Mouse (Mus musculus): Measurements from ENCODE around the gene Krt73. TPM values are rescaled to one million over a fixed set of nuclear protein-coding genes. Genes with fewer than 3 reads are reported as not detected.

The Krt73 gene
- polyA plus RNA-seq, 1 experiment from 2014 or later = 1.1 TPM

DNA sequence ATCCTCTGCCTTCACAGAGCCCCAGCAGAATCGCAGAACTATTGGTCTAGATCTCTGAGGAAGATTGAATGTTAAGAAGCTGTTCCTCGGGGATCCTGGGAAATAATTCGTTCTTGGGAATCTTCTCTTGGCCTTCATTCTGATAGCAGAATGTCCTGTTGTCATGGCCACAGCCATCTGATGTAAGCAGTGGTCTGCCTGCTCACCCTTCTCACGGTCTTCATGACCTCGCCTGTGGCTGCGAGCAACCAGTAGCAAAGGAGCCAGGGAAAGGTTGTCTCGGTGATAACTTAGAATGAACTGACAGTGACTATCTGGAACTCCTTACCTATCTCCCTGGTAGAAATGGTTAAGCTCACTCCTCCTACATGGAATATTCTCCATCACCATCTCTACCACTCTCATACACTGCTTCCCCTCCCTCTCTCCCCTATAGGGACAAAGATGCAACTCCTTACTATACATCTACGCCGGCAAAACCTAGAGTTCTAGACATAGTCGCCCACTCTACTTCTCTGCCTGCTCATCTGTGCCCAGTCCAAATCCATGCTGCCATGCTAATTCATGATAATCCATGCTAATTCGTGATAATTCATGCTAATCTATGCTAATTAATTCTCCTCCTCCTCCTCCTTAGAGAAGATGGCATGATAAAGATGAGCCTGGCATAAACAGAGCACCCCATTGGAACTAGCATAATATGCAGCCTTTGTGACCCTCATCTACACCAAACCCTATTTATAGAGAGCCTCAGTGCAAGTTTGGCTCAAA, 1.1 kb upstream of the Krt73 start:
- Histone ChIP-seq H3K36me3 (ENCODE audit: control insufficient read depth, insufficient read depth, low read length) (no peaks in the 10 kb centered on the region), H3K4me1 (ENCODE audit: control insufficient read depth, insufficient read depth, low read length) (peaks cover 19% of the 10 kb centered on the region), H3K27me3 (ENCODE audit: control insufficient read depth, insufficient read depth, low read length) (no peaks in the 10 kb centered on the region), H3K9ac (replicated peaks; ENCODE audit: low read length) (no peak overlapping the region), H3K27ac (replicated peaks; ENCODE audit: low read depth, low read length) (peak overlapping the region; percentile 49; the same call in 1 of the 2 replicates), H3K4me3 (replicated peaks; ENCODE audit: low read depth, low read length) (no peak overlapping the region), H3K4me2 (ENCODE audit: low read length) (no peak overlapping the region), H3K9me3 (ENCODE audit: control insufficient read depth, low read length) (no peaks in the 10 kb centered on the region)
- peak; percentile 37 for DNase-seq
- ATAC-seq (ENCODE audit: low FRiP score, low TSS enrichment) = no peak
- 60% methylated on average over 11 of the region's 11 CpGs for WGBS

- no peak overlapping the region for H3K4me2 ChIP-seq (ENCODE audit: low read length)
- H3K4me1 ChIP-seq (ENCODE audit: control insufficient read depth, insufficient read depth, low read length) = no peaks in the 10 kb centered on the region
- H3K9ac ChIP-seq (replicated peaks; ENCODE audit: low read length) = no peak overlapping the region
- 12% methylated on average over 3 of the region's 3 CpGs for WGBS
- H3K36me3 ChIP-seq (ENCODE audit: control insufficient read depth, insufficient read depth, low read length) = no peaks in the 10 kb centered on the region
- no peak overlapping the region for H3K27ac ChIP-seq (replicated peaks; ENCODE audit: low read depth, low read length)
- no peaks in the 10 kb centered on the region for H3K9me3 ChIP-seq (ENCODE audit: control insufficient read depth, low read length)
- no peak overlapping the region for H3K4me3 ChIP-seq (replicated peaks; ENCODE audit: low read depth, low read length)
- ATAC-seq (ENCODE audit: low FRiP score, low TSS enrichment) (no peak), DNase-seq (peak; percentile 45)
- no peaks in the 10 kb centered on the region for H3K27me3 ChIP-seq (ENCODE audit: control insufficient read depth, insufficient read depth, low read length)
These were observed 11.3 kb downstream of the Krt73 start for GRCm38 (mm10) chr15:101790867-101791266.

DNA sequence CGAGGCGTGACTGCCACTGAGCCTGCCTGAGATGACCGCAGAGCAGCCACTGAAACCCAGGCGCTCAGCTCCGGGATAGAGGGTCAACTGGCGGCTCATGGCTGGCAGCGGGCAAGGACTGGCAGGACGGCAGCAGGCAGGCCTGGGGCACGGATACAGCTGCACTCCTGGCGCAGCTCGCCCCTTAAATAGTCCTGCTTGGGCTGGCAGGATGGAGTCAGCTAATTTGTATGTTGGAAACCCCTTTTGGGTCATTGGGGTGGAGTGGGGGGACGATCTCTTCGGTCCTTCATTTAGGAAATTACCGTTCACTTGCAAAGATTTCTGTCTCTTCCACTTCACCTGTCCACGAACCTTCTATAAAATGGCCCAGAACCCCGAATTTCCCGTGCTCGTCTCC, 15.8 kb downstream of the Krt73 start, which contains the start of gene Krt72:
Krt72 (minus strand) TSS at position 101 of the 400 bp plus-strand sequence.
- ATAC-seq (ENCODE audit: low FRiP score, low TSS enrichment) (no peak), DNase-seq (no peak)
- H3K36me3 ChIP-seq (ENCODE audit: control insufficient read depth, insufficient read depth, low read length) = no peaks in the 10 kb centered on the region
- no peaks in the 10 kb centered on the region for H3K27me3 ChIP-seq (ENCODE audit: control insufficient read depth, insufficient read depth, low read length)
- no peak within 1 kb of the TSS for H3K4me3 ChIP-seq (replicated peaks; ENCODE audit: low read depth, low read length)
- 94% methylated on average over 18 of the region's 18 CpGs for WGBS
- no peak within 1 kb of the TSS for H3K4me2 ChIP-seq (ENCODE audit: low read length)
- no peak within 1 kb of the TSS for H3K9ac ChIP-seq (replicated peaks; ENCODE audit: low read length)
- no peaks in the 10 kb centered on the region for H3K4me1 ChIP-seq (ENCODE audit: control insufficient read depth, insufficient read depth, low read length)
- H3K9me3 ChIP-seq (ENCODE audit: control insufficient read depth, low read length) = no peaks in the 10 kb centered on the region
- H3K27ac ChIP-seq (replicated peaks; ENCODE audit: low read depth, low read length) = no peak within 1 kb of the TSS

GRCm38 (mm10) chr15:101773420-101773819, 28.7 kb downstream of the Krt73 start:
- Histone ChIP-seq H3K4me2 (ENCODE audit: low read length) (no peak overlapping the region), H3K27ac (replicated peaks; ENCODE audit: low read depth, low read length) (no peak overlapping the region), H3K4me3 (replicated peaks; ENCODE audit: low read depth, low read length) (no peak overlapping the region), H3K36me3 (ENCODE audit: control insufficient read depth, insufficient read depth, low read length) (no peaks in the 10 kb centered on the region), H3K27me3 (ENCODE audit: control insufficient read depth, insufficient read depth, low read length) (no peaks in the 10 kb centered on the region), H3K4me1 (ENCODE audit: control insufficient read depth, insufficient read depth, low read length) (no peaks in the 10 kb centered on the region), H3K9ac (replicated peaks; ENCODE audit: low read length) (no peak overlapping the region), H3K9me3 (ENCODE audit: control insufficient read depth, low read length) (no peaks in the 10 kb centered on the region)
- ATAC-seq (ENCODE audit: low FRiP score, low TSS enrichment) (no peak), DNase-seq (no peak)
- WGBS = 86% methylated on average over 10 of the region's 10 CpGs

GRCm38 (mm10) chr15:101772711-101773081, 29.4 kb downstream of the Krt73 start:
- Histone ChIP-seq H3K4me2 (ENCODE audit: low read length) (no peak overlapping the region), H3K27me3 (ENCODE audit: control insufficient read depth, insufficient read depth, low read length) (no peaks in the 10 kb centered on the region), H3K9ac (replicated peaks; ENCODE audit: low read length) (no peak overlapping the region), H3K9me3 (ENCODE audit: control insufficient read depth, low read length) (no peaks in the 10 kb centered on the region), H3K4me1 (ENCODE audit: control insufficient read depth, insufficient read depth, low read length) (no peaks in the 10 kb centered on the region), H3K4me3 (replicated peaks; ENCODE audit: low read depth, low read length) (no peak overlapping the region), H3K36me3 (ENCODE audit: control insufficient read depth, insufficient read depth, low read length) (no peaks in the 10 kb centered on the region), H3K27ac (replicated peaks; ENCODE audit: low read depth, low read length) (no peak overlapping the region)
- ATAC-seq (ENCODE audit: low FRiP score, low TSS enrichment) = no peak
- DNase-seq = peak; percentile 94
- WGBS = 5% methylated on average over 5 of the region's 5 CpGs

GRCm38 (mm10) chr15:101772080-101772710, 30.0 kb downstream of the Krt73 start:
- no peaks in the 10 kb centered on the region for H3K9me3 ChIP-seq (ENCODE audit: control insufficient read depth, low read length)
- peak; percentile 38 for DNase-seq
- 71% methylated on average over 5 of the region's 5 CpGs for WGBS
- no peaks in the 10 kb centered on the region for H3K27me3 ChIP-seq (ENCODE audit: control insufficient read depth, insufficient read depth, low read length)
- no peaks in the 10 kb centered on the region for H3K36me3 ChIP-seq (ENCODE audit: control insufficient read depth, insufficient read depth, low read length)
- no peak overlapping the region for H3K9ac ChIP-seq (replicated peaks; ENCODE audit: low read length)
- ATAC-seq (ENCODE audit: low FRiP score, low TSS enrichment) = no peak
- H3K4me2 ChIP-seq (ENCODE audit: low read length) = no peak overlapping the region
- H3K27ac ChIP-seq (replicated peaks; ENCODE audit: low read depth, low read length) = no peak overlapping the region
- H3K4me1 ChIP-seq (ENCODE audit: control insufficient read depth, insufficient read depth, low read length) = no peaks in the 10 kb centered on the region
- H3K4me3 ChIP-seq (replicated peaks; ENCODE audit: low read depth, low read length) = no peak overlapping the region

- Histone ChIP-seq H3K9me3 (ENCODE audit: control insufficient read depth, low read length) (no peaks in the 10 kb centered on the region), H3K9ac (replicated peaks; ENCODE audit: low read length) (no peak overlapping the region), H3K27ac (replicated peaks; ENCODE audit: low read depth, low read length) (no peak overlapping the region), H3K4me3 (replicated peaks; ENCODE audit: low read depth, low read length) (no peak overlapping the region), H3K4me2 (ENCODE audit: low read length) (no peak overlapping the region), H3K36me3 (ENCODE audit: control insufficient read depth, insufficient read depth, low read length) (no peaks in the 10 kb centered on the region), H3K4me1 (ENCODE audit: control insufficient read depth, insufficient read depth, low read length) (no peaks in the 10 kb centered on the region), H3K27me3 (ENCODE audit: control insufficient read depth, insufficient read depth, low read length) (no peaks in the 10 kb centered on the region)
- 49% methylated on average over 8 of the region's 8 CpGs for WGBS
- ATAC-seq (ENCODE audit: low FRiP score, low TSS enrichment) (no peak), DNase-seq (no peak)
These were observed 31.9 kb downstream of the Krt73 start for GRCm38 (mm10) chr15:101770226-101770625.

All from midbrain, embryonic 14.5 days (tissue).